Mouse (Mus musculus) urinary bladder, postnatal 4 days (tissue): ENCODE data around the gene Rph3a.
"Not testable (repeated sequence)": the region's sequence is repeated elsewhere in the genome, so short reads cannot be mapped to it uniquely, and the experiment has no call there.

Source experiments
- DNase-seq, 2 experiments: peaks; one replicate each; pipeline ENCODE4 v3.0.0; 2021 to 2022; ENCODE audit warnings: low spot score in 2 of 2

Rph3a gene

GRCm38 (mm10) chr5:120972278-120972677, 37.6 kb downstream of the Rph3a start:
- DNase-seq, result no peak

GRCm38 (mm10) chr5:120971326-120971725, 38.6 kb downstream of the Rph3a start:
- DNase-seq, result no peak

- peak in 1 of 2 experiments; percentile 38 for DNase-seq
Measured at GRCm38 (mm10) chr5:120969703-120970102, 40.2 kb downstream of the Rph3a start.

GRCm38 (mm10) chr5:120968799-120969198, 41.1 kb downstream of the Rph3a start:
- no peak for DNase-seq

- no peak for DNase-seq
Measured at GRCm38 (mm10) chr5:120968134-120968532, 41.8 kb downstream of the Rph3a start.

- DNase-seq, result no peak
Measured at GRCm38 (mm10) chr5:120967355-120968133, 42.3 kb downstream of the Rph3a start.

- DNase-seq, result no peak
Measured at GRCm38 (mm10) chr5:120966894-120967293, 43.0 kb downstream of the Rph3a start.

GRCm38 (mm10) chr5:120966156-120966555, 43.7 kb downstream of the Rph3a start:
- no peak for DNase-seq

GRCm38 (mm10) chr5:120961004-120961403, 48.9 kb downstream of the Rph3a start:
- no peak for DNase-seq

GRCm38 (mm10) chr5:120953974-120954373, 55.9 kb downstream of the Rph3a start:
- no peak for DNase-seq

- no peak for DNase-seq
Measured at GRCm38 (mm10) chr5:120952242-120952770, 57.6 kb downstream of the Rph3a start.

- no peak for DNase-seq
Measured at GRCm38 (mm10) chr5:120942076-120942475, 67.8 kb downstream of the Rph3a start.

- DNase-seq, result no peak
Measured at GRCm38 (mm10) chr5:120938586-120938985, 71.3 kb downstream of the Rph3a start.

GRCm38 (mm10) chr5:120937841-120938240, 72.1 kb downstream of the Rph3a start:
- no peak for DNase-seq

- no peak for DNase-seq
Measured at GRCm38 (mm10) chr5:120933966-120934365, 75.9 kb downstream of the Rph3a start.

GRCm38 (mm10) chr5:120927036-120927435, 82.9 kb downstream of the Rph3a start:
- peak in 1 of 2 experiments; percentile 54 for DNase-seq

GRCm38 (mm10) chr5:120926311-120926710, 83.6 kb downstream of the Rph3a start:
- DNase-seq, result peak in 1 of 2 experiments; percentile 51

GRCm38 (mm10) chr5:120924520-120924919, 85.4 kb downstream of the Rph3a start:
- peak in 1 of 2 experiments; percentile 39 for DNase-seq

GRCm38 (mm10) chr5:120923969-120924368, 85.9 kb downstream of the Rph3a start:
- DNase-seq, result no peak

- no peak for DNase-seq
Measured at GRCm38 (mm10) chr5:120920296-120920695, 89.6 kb downstream of the Rph3a start.

- DNase-seq, result peak in 1 of 2 experiments; percentile 54
Measured at GRCm38 (mm10) chr5:120919156-120919935, 90.5 kb downstream of the Rph3a start.

- DNase-seq, result not testable (repeated sequence)
Measured at GRCm38 (mm10) chr5:120914204-120914603, 95.7 kb downstream of the Rph3a start, which contains the start of gene Oas1d. TSS of gene Oas1d (plus strand) at chr5:120914536.
